Mouse (Mus musculus) stomach, postnatal 0 days (tissue): ENCODE data around the gene Acads.

Experiments used
- CTCF ChIP-seq: IDR thresholded peaks from 2 replicates; pipeline ENCODE4 v1.5.1; 2016; ENCODE audit warnings: antibody characterized with exemption, low read depth, mild to moderate bottlenecking, moderate library complexity
- EP300 ChIP-seq: optimal IDR thresholded peaks from 2 replicates; pipeline ENCODE3; 2016; ENCODE audit warnings: antibody characterized with exemption

DNA sequence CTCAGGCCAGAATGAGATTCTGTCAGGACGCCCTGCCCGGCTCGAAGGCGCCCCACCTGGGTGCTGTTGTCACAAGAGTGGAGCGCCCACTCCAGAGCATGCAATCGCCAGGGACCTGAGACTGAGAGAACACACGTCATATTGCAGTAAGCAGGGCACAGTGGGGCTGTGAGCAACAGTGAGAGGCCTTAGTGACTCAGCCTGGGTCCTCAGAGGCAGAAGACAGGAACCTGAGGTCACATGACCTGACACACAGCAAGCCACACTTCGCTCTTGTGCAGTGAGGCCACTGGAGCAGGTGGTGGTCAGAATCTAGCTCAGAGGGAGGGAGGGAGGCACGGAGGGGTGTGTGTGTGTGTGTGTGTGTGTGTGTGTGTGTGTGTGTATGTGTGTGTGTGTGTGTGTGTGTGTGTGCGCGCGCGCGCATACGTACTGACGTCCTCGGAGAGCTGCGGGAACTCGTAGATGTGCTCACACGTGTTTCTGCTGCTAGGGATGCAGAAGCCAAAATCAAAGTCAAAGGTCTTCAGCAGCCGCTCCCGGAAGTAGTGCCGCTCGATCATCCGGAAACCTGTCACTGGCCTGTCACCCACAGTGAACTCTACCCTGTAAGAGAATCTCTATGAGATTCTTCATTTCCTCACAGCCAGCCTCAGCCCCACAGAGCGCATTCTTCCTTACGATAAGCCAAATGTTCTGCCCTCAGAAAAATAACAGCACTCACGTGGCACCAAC, 7.6 kb upstream of the Acads start:
- TF ChIP-seq CTCF (no peak), EP300 (no peak)
